Mouse (Mus musculus): ENCODE results near the gene Rbfox3.

Rbfox3 gene

DNA sequence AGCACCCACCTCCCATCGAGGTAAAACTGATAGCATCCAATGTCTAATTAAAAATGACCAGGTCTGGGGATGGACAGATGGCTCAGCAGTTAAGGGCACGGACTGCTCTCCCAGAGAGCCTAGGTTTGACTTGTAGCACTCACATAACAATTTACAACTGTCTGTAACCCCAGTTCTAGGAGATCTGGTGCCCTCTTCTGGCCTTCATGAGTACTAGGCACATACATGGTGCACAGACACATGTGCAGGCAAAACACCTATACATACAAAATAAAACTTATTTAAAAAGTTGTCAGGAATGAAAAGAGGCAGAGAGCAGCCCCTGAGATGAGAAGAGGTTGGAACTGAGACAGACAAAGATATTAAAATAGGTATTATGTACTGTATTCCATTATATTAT lies 305.8 kb downstream of the Rbfox3 start:
- no peak for DNase-seq (ENCODE audit: low read depth, low spot score)

DNA sequence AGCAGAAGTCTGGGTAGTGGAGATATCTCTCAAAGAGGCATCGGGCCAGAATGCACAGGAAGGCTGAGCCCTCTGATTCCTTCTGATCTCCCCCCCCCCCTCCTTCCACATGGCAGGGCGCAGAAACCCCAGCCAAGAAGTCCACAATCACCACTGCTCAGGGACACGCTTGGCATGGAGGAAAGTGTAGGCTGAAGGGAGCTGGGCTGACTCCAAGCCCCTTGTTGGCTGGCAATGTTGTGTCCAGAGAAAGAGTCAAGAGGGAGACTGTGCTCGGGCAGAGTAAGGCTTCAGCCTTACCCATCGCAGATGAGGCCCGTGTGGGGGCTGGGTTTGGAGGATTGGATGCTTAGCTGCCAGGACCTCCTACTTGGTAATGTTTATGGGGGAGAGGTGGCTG lies 307.2 kb downstream of the Rbfox3 start:
- no peak for DNase-seq (ENCODE audit: low read depth, low spot score)

DNA sequence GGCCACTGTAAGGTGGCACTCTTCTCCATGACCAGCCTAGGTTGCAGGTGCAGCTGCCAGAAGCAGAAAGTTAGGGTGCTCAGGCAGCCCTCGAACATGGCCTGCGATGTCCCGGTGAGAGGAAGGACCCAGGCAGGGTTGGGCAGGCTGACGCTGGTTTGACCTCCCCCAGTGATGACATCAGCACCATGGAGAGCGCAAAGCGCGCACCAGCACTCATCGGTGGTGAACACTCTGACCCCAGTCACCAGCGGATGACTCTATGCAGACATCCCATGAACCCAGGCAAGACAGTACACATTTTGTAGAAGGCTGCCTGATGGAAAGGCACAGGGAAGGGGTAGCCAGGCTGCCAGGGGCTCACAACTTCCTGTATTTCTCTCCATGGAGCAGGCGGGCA lies 308.3 kb downstream of the Rbfox3 start:
- DNase-seq (ENCODE audit: low read depth, low spot score) = no peak

DNA sequence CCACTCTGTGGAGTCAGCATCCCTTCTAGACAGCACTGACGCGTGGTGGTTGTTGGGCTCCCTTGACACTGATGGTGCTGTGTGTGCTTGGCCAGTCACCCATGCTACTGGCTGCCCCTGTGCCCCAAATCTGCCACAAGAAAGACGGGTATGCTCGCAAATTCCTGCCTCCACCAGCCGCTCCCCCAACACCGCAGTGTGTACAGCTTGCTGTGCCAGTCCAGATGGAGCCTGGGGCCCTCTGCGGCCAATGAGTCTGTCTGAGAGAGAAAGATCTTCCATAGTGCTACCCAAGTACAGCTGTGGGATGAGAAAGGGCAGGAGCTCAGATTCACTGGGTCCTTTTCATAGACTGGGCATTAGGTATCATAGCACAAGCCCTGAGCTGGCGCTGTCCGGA lies 309.9 kb downstream of the Rbfox3 start:
- no peak for DNase-seq (ENCODE audit: low read depth, low spot score)

DNA sequence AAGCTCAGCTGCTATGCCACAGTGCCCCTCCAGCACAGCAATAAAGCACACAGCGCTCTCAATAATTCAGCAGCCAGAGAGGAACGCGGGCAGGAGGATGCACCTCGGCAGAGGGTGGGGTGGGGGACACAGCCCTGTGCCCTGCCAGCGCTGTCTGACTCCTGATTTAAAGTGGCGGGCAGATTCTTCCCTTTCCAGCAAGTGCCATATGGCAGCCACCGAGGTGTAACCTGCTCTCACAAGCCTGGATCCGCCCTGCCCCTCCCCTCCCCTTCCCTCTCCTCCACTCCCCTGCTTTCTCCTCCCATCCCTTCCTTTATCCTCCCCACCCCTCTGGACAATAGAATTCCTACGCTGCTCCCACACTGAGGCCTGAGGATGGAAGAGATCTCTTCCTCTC lies 311.2 kb downstream of the Rbfox3 start:
- no peak for DNase-seq (ENCODE audit: low read depth, low spot score)

DNA sequence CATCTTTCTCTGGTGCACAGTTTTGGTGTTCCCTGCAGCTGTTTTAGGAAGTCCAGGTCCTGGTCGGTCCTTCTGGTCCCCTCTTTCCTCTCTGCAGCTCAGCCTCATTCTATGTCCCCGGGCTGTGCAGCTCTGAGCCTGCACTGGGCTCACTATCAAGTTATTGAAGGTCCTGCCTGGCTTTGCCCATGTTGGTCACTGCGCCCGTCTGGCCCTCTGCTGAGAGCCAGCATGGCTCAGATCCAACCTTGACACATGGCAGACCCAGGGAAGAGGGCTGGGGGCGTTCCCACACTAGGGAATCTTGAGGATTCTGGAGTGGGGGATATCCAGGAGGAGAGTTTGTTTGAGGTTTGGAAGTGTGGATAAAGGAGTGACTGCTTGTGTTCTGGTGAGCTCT lies 312.7 kb downstream of the Rbfox3 start:
- DNase-seq (ENCODE audit: low read depth, low spot score) = no peak

DNA sequence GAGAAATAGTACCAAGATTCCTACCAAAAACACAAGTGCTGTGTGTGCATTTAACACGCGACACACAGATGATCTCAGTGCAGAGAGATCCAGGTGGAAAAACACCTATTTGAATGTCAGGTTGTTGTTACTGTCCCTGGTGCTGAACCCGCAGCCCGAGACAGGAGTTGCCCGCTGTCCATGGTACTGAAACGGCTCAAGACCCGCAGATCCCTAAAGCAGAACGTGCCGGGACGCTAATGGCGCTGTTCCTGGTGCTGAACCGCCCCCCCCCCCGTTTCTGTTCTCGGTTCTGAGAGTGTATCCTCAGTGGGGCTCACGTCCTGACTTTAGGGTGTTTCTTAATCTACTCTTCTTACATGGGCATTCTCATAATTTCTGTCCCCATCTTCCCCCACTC lies 326.6 kb downstream of the Rbfox3 start:
- peak; percentile 87 for DNase-seq (ENCODE audit: low read depth, low spot score)

DNA sequence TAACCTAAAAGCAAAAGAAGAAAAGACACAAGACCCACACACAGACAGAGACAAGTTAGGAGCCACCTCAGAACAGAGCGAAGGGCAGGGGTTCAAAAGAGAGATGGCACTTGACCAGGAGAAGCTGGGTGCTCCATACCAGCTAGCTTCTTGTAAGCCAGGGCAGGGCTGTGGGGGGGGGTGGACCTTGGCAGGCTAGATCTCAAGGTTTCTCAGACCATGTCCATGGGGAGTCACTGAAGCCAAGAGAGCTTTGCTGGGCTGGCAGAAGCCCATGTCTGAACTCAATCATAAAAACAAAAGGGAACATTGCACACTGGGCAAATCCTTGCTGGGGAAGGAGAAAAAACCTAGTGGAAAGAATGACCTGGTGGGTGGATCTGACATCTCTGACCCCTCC lies 327.4 kb downstream of the Rbfox3 start:
- no peak for DNase-seq (ENCODE audit: low read depth, low spot score)

- no peak for DNase-seq (ENCODE audit: low read depth, low spot score)
Observed at GRCm38 (mm10) chr11:118583573-118583972, 327.8 kb downstream of the Rbfox3 start.

- no peak for DNase-seq (ENCODE audit: low read depth, low spot score)
Observed at GRCm38 (mm10) chr11:118581019-118581418, 330.4 kb downstream of the Rbfox3 start.

DNA sequence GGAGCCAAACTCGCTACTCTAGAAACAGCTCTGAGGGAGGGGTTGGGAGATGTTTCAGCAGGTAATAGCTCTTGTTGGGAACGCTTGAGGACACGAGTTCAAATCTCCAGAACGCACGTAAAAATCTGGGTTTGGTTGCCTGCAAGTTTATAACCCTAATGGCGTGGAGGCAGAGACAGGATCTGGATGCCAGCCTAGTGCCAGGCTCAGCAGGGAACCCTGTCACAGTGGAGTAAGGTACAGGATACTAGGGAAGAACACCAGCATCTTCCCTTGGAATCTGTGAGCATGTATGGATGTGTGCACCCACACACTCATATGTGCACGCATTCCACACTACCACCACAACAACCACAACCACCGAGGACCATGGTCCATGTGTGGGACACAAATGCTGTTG lies 331.8 kb downstream of the Rbfox3 start:
- no peak for DNase-seq (ENCODE audit: low read depth, low spot score)

DNA sequence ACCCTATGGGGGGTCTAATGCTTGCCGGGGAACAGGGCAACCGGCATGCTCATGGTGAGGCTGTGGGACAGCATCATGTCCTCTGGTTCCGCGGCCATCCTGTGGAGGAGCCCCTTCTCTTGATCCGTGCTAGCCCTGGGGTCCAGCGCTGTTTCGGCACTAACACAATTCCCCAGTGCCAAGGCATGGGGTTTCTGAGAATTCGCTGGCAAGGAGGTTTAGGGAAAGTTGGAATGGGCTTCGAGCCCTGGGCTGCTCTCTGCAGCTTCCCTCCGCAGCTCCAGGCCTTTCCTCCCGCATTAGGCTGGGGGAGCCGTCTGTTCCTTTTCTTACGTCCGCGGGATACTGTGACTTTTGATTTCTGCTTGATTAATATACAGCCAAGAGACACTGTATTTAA lies 334.1 kb downstream of the Rbfox3 start:
- DNase-seq (ENCODE audit: low read depth, low spot score) = no peak

- DNase-seq (ENCODE audit: low read depth, low spot score) = no peak
Observed at GRCm38 (mm10) chr11:118576611-118577010, 334.8 kb downstream of the Rbfox3 start.

- DNase-seq (ENCODE audit: low read depth, low spot score) = no peak
Observed at GRCm38 (mm10) chr11:118574418-118574817, 337.0 kb downstream of the Rbfox3 start.

- peak; percentile 35 for DNase-seq (ENCODE audit: low read depth, low spot score)
Observed at GRCm38 (mm10) chr11:118573569-118573968, 337.8 kb downstream of the Rbfox3 start.

DNA sequence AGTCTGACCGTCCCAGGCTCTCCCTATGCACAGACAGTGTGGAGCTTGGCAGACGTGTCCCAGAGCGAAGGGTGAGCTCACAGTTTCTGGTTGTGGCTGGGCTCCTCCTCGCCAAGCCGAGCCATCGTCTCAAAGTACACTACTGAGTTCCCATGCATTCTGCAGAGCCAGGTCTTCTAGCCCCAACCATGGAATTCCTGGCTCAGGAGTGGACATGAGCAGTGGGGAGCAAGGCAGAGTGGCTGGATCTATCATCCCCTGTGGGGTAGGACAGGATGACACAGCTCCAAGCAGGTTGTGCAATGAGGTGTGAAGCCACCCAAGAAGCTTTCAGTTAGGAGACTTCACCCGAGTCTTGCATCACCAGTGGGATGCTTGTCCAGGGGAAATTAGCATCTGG lies 338.4 kb downstream of the Rbfox3 start:
- no peak for DNase-seq (ENCODE audit: low read depth, low spot score)

- no peak for DNase-seq (ENCODE audit: low read depth, low spot score)
Observed at GRCm38 (mm10) chr11:118570164-118570563, 341.2 kb downstream of the Rbfox3 start.

GRCm38 (mm10) chr11:118569571-118570062 lies 341.8 kb downstream of the Rbfox3 start:
- DNase-seq (ENCODE audit: low read depth, low spot score) = no peak

GRCm38 (mm10) chr11:118563877-118564276 lies 347.5 kb downstream of the Rbfox3 start:
- DNase-seq (ENCODE audit: low read depth, low spot score) = no peak

- DNase-seq (ENCODE audit: low read depth, low spot score) = no peak
Observed at GRCm38 (mm10) chr11:118562847-118563246, 348.6 kb downstream of the Rbfox3 start.

GRCm38 (mm10) chr11:118558193-118558592 lies 353.2 kb downstream of the Rbfox3 start:
- DNase-seq (ENCODE audit: low read depth, low spot score) = no peak

DNA sequence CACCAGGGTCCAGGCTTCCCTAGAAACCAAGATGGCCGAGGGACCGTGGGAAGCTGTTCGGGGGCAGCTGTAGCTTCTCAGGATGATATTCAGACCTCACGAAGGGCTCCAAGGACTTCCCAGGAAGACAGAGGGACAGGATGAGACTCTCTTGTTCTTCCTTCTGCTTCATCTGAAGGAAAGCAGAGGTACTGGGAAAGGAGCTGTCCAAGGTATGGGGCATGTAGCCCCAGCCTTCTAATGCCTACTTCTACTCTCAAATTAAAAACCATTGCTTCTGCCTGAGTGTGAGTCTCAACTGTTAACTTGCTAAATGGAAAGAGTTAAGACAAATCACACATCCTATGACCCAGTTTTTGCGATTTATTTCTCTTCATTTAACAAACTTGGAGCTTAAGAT lies 355.8 kb downstream of the Rbfox3 start:
- no peak for DNase-seq (ENCODE audit: low read depth, low spot score)

DNA sequence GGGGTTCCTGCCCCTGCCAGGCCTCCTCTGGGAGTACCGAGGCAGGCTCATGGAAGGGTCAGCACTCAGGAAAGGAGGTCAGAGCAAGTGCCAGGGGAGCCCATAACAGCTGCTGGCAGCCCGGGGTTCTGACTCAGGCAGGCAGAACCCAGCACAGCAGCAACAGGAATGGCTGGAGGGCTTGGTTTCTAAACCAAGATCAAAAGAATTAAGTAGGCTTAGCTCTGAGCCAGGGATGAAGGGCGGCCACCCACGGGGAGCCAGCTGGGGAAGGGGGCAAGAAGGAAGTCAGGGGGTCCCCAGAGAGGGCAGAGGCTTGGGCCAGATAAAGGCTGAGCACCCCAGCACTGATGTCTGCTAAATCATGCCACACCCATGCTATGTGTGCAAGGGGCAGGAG lies 356.9 kb downstream of the Rbfox3 start:
- no peak for DNase-seq (ENCODE audit: low read depth, low spot score)

GRCm38 (mm10) chr11:118553926-118554325 lies 357.5 kb downstream of the Rbfox3 start:
- no peak for DNase-seq (ENCODE audit: low read depth, low spot score)

- DNase-seq (ENCODE audit: low read depth, low spot score) = no peak
Observed at GRCm38 (mm10) chr11:118553001-118553400, 358.4 kb downstream of the Rbfox3 start.
